In the genomic region with DNA sequence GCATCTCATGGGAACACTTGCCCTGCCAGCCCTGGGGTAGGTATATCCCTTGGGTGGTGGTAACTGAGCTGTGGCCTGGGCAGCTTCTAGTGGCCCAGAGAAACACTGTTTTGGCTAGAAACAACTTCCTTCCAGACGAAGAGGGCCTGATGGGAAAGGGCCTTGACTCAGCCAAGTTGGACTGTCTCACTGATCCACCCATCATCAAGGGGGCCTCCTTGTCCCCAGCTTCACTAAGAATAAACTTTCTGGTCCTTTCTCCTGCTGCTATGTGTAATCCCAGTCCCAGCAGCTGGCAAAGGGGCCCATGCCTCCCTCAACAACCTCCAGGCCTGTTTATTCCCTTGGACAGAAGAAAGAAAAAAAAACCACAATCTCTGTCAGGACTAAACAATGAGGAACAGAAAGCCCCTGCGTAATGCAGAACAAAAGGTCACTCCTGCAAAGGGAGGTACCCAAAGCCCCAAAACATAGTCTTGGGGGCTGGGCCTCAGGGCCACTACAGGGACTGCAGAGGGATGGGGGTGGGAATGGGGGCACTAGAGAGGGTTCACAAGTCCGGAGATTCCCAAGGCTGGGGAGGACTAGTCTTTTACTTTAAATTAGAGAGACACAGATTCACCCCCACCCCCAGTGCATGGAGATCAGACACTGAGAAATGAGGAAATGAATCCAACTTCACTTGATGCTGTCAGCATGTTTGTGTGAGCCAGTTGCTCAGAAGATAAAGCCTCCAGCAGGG, we compare ENCODE assay signal across 11 mouse cellular contexts. TPM values are rescaled to one million over a fixed set of nuclear protein-coding genes. Genes with fewer than 3 reads are reported as not detected.
DNase-seq lines count a peak whose midpoint lies in the region; ATAC-seq and TF ChIP-seq lines count a peak whose summit lies in the region.
"Had no signal": no experiment of that assay in that cellular context is flagged by ENCODE, and none has a peak within 500 bp of the region (broad histone marks: within the 10 kb centered on the region; RNA-seq: fewer than 3 reads in every experiment).

No protein-coding gene starts in this region.

- peaks cover 23% of the 10 kb centered on the region for H3K4me1 ChIP-seq in heart, embryonic 12.5 days (replicated peaks)
- 0 out of 2 replicates have a peak, but pooled peaks cover 4% of the 10 kb centered on the region for H3K4me1 ChIP-seq in lung, postnatal 0 days (ENCODE audit: insufficient read depth, low read depth, low read length)
- H3K4me1 ChIP-seq in neural tube, embryonic 15.5 days, result no peaks in the 10 kb centered on the region

- intact Hi-C loops in gastrocnemius, postnatal 14 days (cut with DNase I; ENCODE audit: low total_unique reads), result no loop called here

- peak; percentile 59 for DNase-seq in gastrocnemius, adult 18-20 months (ENCODE audit: low spot score)
- DNase-seq in gastrocnemius, postnatal 14 days, result no peak
- peak; percentile 69 for DNase-seq in 3T3-L1 (ENCODE audit: low read depth, low spot score)
- DNase-seq in lung, postnatal 0 days (ENCODE audit: low spot score), result peak; percentile 69
- DNase-seq in embryo, embryonic 10.5 days (ENCODE audit: low spot score), result no peak
- no peak for DNase-seq in adrenal gland, postnatal 10 days
- DNase-seq: kidney, adult 11 months; lung, embryonic 14.5 days had no signal

- 47% methylated on average over 3 of the region's 3 CpGs for WGBS in heart, embryonic 12.5 days
- 48% methylated on average over 3 of the region's 3 CpGs for WGBS in lung, postnatal 0 days
- 26% methylated on average over 3 of the region's 3 CpGs for WGBS in neural tube, embryonic 15.5 days

- no peak overlapping the region for H3K4me2 ChIP-seq in heart, embryonic 12.5 days
- H3K4me2 ChIP-seq in lung, postnatal 0 days (replicated peaks; ENCODE audit: low read depth, low read length), result no peak overlapping the region
- H3K4me2 ChIP-seq in neural tube, embryonic 15.5 days, result no peak overlapping the region
- H3K4me2 ChIP-seq: lung, embryonic 14.5 days had no signal

- no peaks in the 10 kb centered on the region for H3K9me3 ChIP-seq in heart, embryonic 12.5 days (replicated peaks)
- H3K9me3 ChIP-seq in lung, postnatal 0 days (ENCODE audit: low read length), result no peaks in the 10 kb centered on the region
- no peaks in the 10 kb centered on the region for H3K9me3 ChIP-seq in neural tube, embryonic 15.5 days (replicated peaks)

- no peaks in the 10 kb centered on the region for H3K36me3 ChIP-seq in heart, embryonic 12.5 days
- H3K36me3 ChIP-seq in lung, postnatal 0 days (ENCODE audit: insufficient read depth, low read length), result no peaks in the 10 kb centered on the region
- no peaks in the 10 kb centered on the region for H3K36me3 ChIP-seq in neural tube, embryonic 15.5 days

- H3K9ac ChIP-seq in heart, embryonic 12.5 days, result no peak overlapping the region
- H3K9ac ChIP-seq in lung, postnatal 0 days (replicated peaks; ENCODE audit: low read depth), result no peak overlapping the region
- H3K9ac ChIP-seq in neural tube, embryonic 15.5 days (replicated peaks), result no peak overlapping the region
- H3K9ac ChIP-seq: lung, embryonic 14.5 days had no signal

- no peaks in the 10 kb centered on the region for H3K27me3 ChIP-seq in heart, embryonic 12.5 days (replicated peaks)
- no peaks in the 10 kb centered on the region for H3K27me3 ChIP-seq in lung, postnatal 0 days (replicated peaks; ENCODE audit: insufficient read depth, low read length)
- H3K27me3 ChIP-seq in neural tube, embryonic 15.5 days (replicated peaks), result no peaks in the 10 kb centered on the region

- no peak overlapping the region for H3K4me3 ChIP-seq in heart, embryonic 12.5 days
- no peak overlapping the region for H3K4me3 ChIP-seq in lung, postnatal 0 days (ENCODE audit: low read depth, low read length)
- no peak overlapping the region for H3K4me3 ChIP-seq in neural tube, embryonic 15.5 days (replicated peaks)
- H3K4me3 ChIP-seq: erythroblast, embryonic 14.5 days had no signal

- 0 out of 2 replicates have a peak overlapping the region, but pooled peaks have one; percentile 21 for H3K27ac ChIP-seq in heart, embryonic 12.5 days (ENCODE audit: poor library complexity, severe bottlenecking)
- H3K27ac ChIP-seq in lung, postnatal 0 days (ENCODE audit: low read length), result peak overlapping the region; percentile 66
- no peak overlapping the region for H3K27ac ChIP-seq in neural tube, embryonic 15.5 days (replicated peaks)

- no peak for TF ChIP-seq CTCF in lung, postnatal 0 days (IDR thresholded peaks at IDR 0.05)

- TF ChIP-seq EP300 in lung, postnatal 0 days (IDR thresholded peaks at IDR 0.05), result 0 out of 2 replicates have a peak, but pooled peaks have one; percentile 33

- no peak; the same call in 1 of the 2 replicates for ATAC-seq in heart, embryonic 12.5 days (ENCODE audit: insufficient number of reproducible peaks, low FRiP score)
- peak; percentile 67 for ATAC-seq in lung, postnatal 0 days
- no peak for ATAC-seq in neural tube, embryonic 15.5 days (ENCODE audit: low FRiP score)

RNA-seq across cellular contexts. Expression of gene Tnfrsf1b, which starts 13.0 kb away (rescaled TPM):
- total RNA-seq in gastrocnemius, adult 18-20 months (2021), result 1 to 10 TPM; 1.5 to 2.9 TPM
- total RNA-seq in gastrocnemius, postnatal 14 days (2021), result 1 to 10 TPM; 2.9 to 4.0 TPM
- polyA plus RNA-seq in heart, embryonic 12.5 days (2016; fragmentation: Nextera tagmentation; extraction: Ambion mirVana), result 3.8 and 4.1 TPM in 2 replicates
- 8.4 and 9.1 TPM in 2 replicates for polyA plus RNA-seq in lung, postnatal 0 days (2015; fragmentation: Nextera tagmentation; extraction: Ambion mirVana)
- 4.5 and 6.9 TPM in 2 replicates for polyA plus RNA-seq in neural tube, embryonic 15.5 days (2015; fragmentation: Nextera tagmentation; extraction: Ambion mirVana)
- 10 to 100 TPM in 1 of 2 experiments, 1 to 10 TPM in 1; 8.3 to 10.3 TPM for total RNA-seq in adrenal gland, postnatal 10 days (2021)

RNA-seq across cellular contexts. Expression of gene Vps13d, which starts 38.9 kb away (rescaled TPM):
- 10 to 100 TPM; 28.7 to 34.3 TPM for total RNA-seq in gastrocnemius, adult 18-20 months (2021)
- total RNA-seq in gastrocnemius, postnatal 14 days (2021), result 10 to 100 TPM; 22.7 to 25.9 TPM
- polyA plus RNA-seq in heart, embryonic 12.5 days (2016; fragmentation: Nextera tagmentation; extraction: Ambion mirVana), result 7.6 and 9.5 TPM in 2 replicates
- 10.3 and 12.8 TPM in 2 replicates for polyA plus RNA-seq in lung, postnatal 0 days (2015; fragmentation: Nextera tagmentation; extraction: Ambion mirVana)
- polyA plus RNA-seq in neural tube, embryonic 15.5 days (2015; fragmentation: Nextera tagmentation; extraction: Ambion mirVana), result 7.8 and 8.3 TPM in 2 replicates
- 10 to 100 TPM; 49.4 to 66.0 TPM for total RNA-seq in adrenal gland, postnatal 10 days (2021)

Comparison
In these comparisons a context has a peak if more than half of its experiments do, and no peak if none do; other contexts are left out.
1. DNase-seq: peak in gastrocnemius, adult 18-20 months (single experiment), 3T3-L1 (single experiment) and lung, postnatal 0 days (single experiment); none in gastrocnemius, postnatal 14 days (single experiment), embryo, embryonic 10.5 days (single experiment) and adrenal gland, postnatal 10 days (single experiment).